Mouse (Mus musculus): ENCODE results near the gene Borcs5. TPM values are rescaled to one million over a fixed set of nuclear protein-coding genes. Genes with fewer than 3 reads are reported as not detected.

The Borcs5 gene
- total and polyA plus RNA-seq, 2 experiments from 2014 or later = 19.2 to 27.9 TPM

- DNase-seq (ENCODE audit: low spot score) (no peak), ATAC-seq (ENCODE audit: insufficient read depth, low read depth) (no peak)
- Histone ChIP-seq H3K36me3 (replicated peaks; ENCODE audit: control insufficient read depth, insufficient read depth, low read length) (peaks cover 10% of the 10 kb centered on the region), H3K27ac (ENCODE audit: low read depth) (no peak overlapping the region), H3K4me1 (ENCODE audit: control insufficient read depth, insufficient read depth) (no peaks in the 10 kb centered on the region), H3K4me3 (ENCODE audit: low read depth, low read length) (no peak overlapping the region), H3K9ac (replicated peaks; ENCODE audit: low read depth, low read length) (no peak overlapping the region), H3K27me3 (ENCODE audit: control insufficient read depth, insufficient read depth, low read length) (no peaks in the 10 kb centered on the region), H3K9me3 (replicated peaks; ENCODE audit: control insufficient read depth, low read length) (no peaks in the 10 kb centered on the region), H3K4me2 (ENCODE audit: low read depth, low read length) (no peak overlapping the region)
- TF ChIP-seq EP300 (IDR thresholded peaks at IDR 0.05; ENCODE audit: low read depth) = no peak
- TF ChIP-seq CTCF (IDR thresholded peaks at IDR 0.05; ENCODE audit: low read depth) = no peak
- 79% methylated on average over 15 of the region's 15 CpGs for WGBS
These were observed 70.7 kb downstream of the Borcs5 start for GRCm38 (mm10) chr6:134710020-134710419.

- no peak overlapping the region for H3K27ac ChIP-seq (ENCODE audit: low read depth)
- no peaks in the 10 kb centered on the region for H3K9me3 ChIP-seq (replicated peaks; ENCODE audit: control insufficient read depth, low read length)
- no peak for DNase-seq (ENCODE audit: low spot score)
- TF ChIP-seq CTCF (IDR thresholded peaks at IDR 0.05; ENCODE audit: low read depth) (no peak), EP300 (IDR thresholded peaks at IDR 0.05; ENCODE audit: low read depth) (no peak)
- peaks cover 30% of the 10 kb centered on the region for H3K36me3 ChIP-seq (replicated peaks; ENCODE audit: control insufficient read depth, insufficient read depth, low read length)
- H3K4me1 ChIP-seq (ENCODE audit: control insufficient read depth, insufficient read depth) = peaks cover 10% of the 10 kb centered on the region; the same call in 1 of the 2 replicates
- 51% methylated on average over 3 of the region's 3 CpGs for WGBS
- no peak overlapping the region for H3K4me3 ChIP-seq (ENCODE audit: low read depth, low read length)
- no peaks in the 10 kb centered on the region for H3K27me3 ChIP-seq (ENCODE audit: control insufficient read depth, insufficient read depth, low read length)
- no peak overlapping the region for H3K4me2 ChIP-seq (ENCODE audit: low read depth, low read length)
- ATAC-seq (ENCODE audit: insufficient read depth, low read depth) = no peak
- H3K9ac ChIP-seq (replicated peaks; ENCODE audit: low read depth, low read length) = no peak overlapping the region
These were observed 74.0 kb downstream of the Borcs5 start for GRCm38 (mm10) chr6:134713321-134713720.

- no peaks in the 10 kb centered on the region for H3K9me3 ChIP-seq (replicated peaks; ENCODE audit: control insufficient read depth, low read length)
- H3K4me2 ChIP-seq (ENCODE audit: low read depth, low read length) = no peak overlapping the region
- 86% methylated on average over 1 of the region's 1 CpGs for WGBS
- H3K4me3 ChIP-seq (ENCODE audit: low read depth, low read length) = no peak overlapping the region
- no peak overlapping the region for H3K27ac ChIP-seq (ENCODE audit: low read depth)
- H3K27me3 ChIP-seq (ENCODE audit: control insufficient read depth, insufficient read depth, low read length) = no peaks in the 10 kb centered on the region
- H3K9ac ChIP-seq (replicated peaks; ENCODE audit: low read depth, low read length) = no peak overlapping the region
- peaks cover 10% of the 10 kb centered on the region; the same call in 1 of the 2 replicates for H3K4me1 ChIP-seq (ENCODE audit: control insufficient read depth, insufficient read depth)
- DNase-seq (ENCODE audit: low spot score) = no peak
- TF ChIP-seq EP300 (IDR thresholded peaks at IDR 0.05; ENCODE audit: low read depth) (no peak), CTCF (IDR thresholded peaks at IDR 0.05; ENCODE audit: low read depth) (no peak)
- no peak for ATAC-seq (ENCODE audit: insufficient read depth, low read depth)
- H3K36me3 ChIP-seq (replicated peaks; ENCODE audit: control insufficient read depth, insufficient read depth, low read length) = peaks cover 35% of the 10 kb centered on the region
These were observed 74.6 kb downstream of the Borcs5 start for GRCm38 (mm10) chr6:134713897-134714296.

GRCm38 (mm10) chr6:134716168-134716587 lies 76.9 kb downstream of the Borcs5 start:
- DNase-seq (ENCODE audit: low spot score) (peak; percentile 53), ATAC-seq (ENCODE audit: insufficient read depth, low read depth) (peak; percentile 59; the same call in 1 of the 2 replicates)
- TF ChIP-seq CTCF (IDR thresholded peaks at IDR 0.05; ENCODE audit: low read depth) (no peak), EP300 (IDR thresholded peaks at IDR 0.05; ENCODE audit: low read depth) (no peak)
- Histone ChIP-seq H3K27ac (ENCODE audit: low read depth) (no peak overlapping the region), H3K36me3 (replicated peaks; ENCODE audit: control insufficient read depth, insufficient read depth, low read length) (peaks cover 47% of the 10 kb centered on the region), H3K4me3 (ENCODE audit: low read depth, low read length) (no peak overlapping the region), H3K9ac (replicated peaks; ENCODE audit: low read depth, low read length) (no peak overlapping the region), H3K4me2 (ENCODE audit: low read depth, low read length) (no peak overlapping the region), H3K4me1 (ENCODE audit: control insufficient read depth, insufficient read depth) (peaks cover 10% of the 10 kb centered on the region; the same call in 1 of the 2 replicates), H3K9me3 (replicated peaks; ENCODE audit: control insufficient read depth, low read length) (no peaks in the 10 kb centered on the region), H3K27me3 (ENCODE audit: control insufficient read depth, insufficient read depth, low read length) (no peaks in the 10 kb centered on the region)
- WGBS = 19% methylated on average over 6 of the region's 6 CpGs

GRCm38 (mm10) chr6:134717886-134718667 lies 78.8 kb downstream of the Borcs5 start:
- 65% methylated on average over 20 of the region's 20 CpGs for WGBS
- H3K4me3 ChIP-seq (ENCODE audit: low read depth, low read length) = no peak overlapping the region
- ATAC-seq (ENCODE audit: insufficient read depth, low read depth) = peak; percentile 24; the same call in 1 of the 2 replicates
- H3K36me3 ChIP-seq (replicated peaks; ENCODE audit: control insufficient read depth, insufficient read depth, low read length) = peaks cover 58% of the 10 kb centered on the region
- H3K4me1 ChIP-seq (ENCODE audit: control insufficient read depth, insufficient read depth) = peaks cover 10% of the 10 kb centered on the region; the same call in 1 of the 2 replicates
- H3K9ac ChIP-seq (replicated peaks; ENCODE audit: low read depth, low read length) = no peak overlapping the region
- TF ChIP-seq EP300 (IDR thresholded peaks at IDR 0.05; ENCODE audit: low read depth) (no peak), CTCF (IDR thresholded peaks at IDR 0.05; ENCODE audit: low read depth) (no peak)
- no peak for DNase-seq (ENCODE audit: low spot score)
- no peak overlapping the region for H3K4me2 ChIP-seq (ENCODE audit: low read depth, low read length)
- no peak overlapping the region for H3K27ac ChIP-seq (ENCODE audit: low read depth)
- no peaks in the 10 kb centered on the region for H3K27me3 ChIP-seq (ENCODE audit: control insufficient read depth, insufficient read depth, low read length)
- H3K9me3 ChIP-seq (replicated peaks; ENCODE audit: control insufficient read depth, low read length) = no peaks in the 10 kb centered on the region
